Mouse (Mus musculus): ENCODE data around the gene Cox5b. TPM values are rescaled to one million over a fixed set of nuclear protein-coding genes. Genes with fewer than 3 reads are reported as not detected.

The Cox5b gene
- polyA plus RNA-seq, 1 experiment from 2014 or later = 811 TPM

DNA sequence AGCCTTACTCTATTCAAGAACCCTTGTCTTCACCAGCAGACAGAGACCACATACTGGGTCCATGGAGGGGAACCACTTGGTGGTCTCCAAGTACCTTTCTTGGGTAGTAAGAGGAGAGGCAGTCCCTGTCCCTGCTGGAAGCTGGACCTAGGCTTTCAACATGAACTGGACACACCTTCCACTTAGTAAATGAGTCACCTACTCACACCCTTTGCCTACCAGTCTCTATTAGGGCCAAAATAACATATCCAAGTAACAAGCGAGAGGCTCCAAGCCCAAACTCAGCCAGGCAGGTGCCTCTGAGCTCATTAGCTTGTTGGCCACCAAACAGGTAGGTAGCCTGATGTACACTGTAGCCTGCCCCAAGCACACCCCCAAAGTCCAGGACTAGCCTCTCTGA is 17.4 kb downstream of the Cox5b start:
- Histone ChIP-seq H3K4me3 (replicated peaks; ENCODE audit: low read length) (peak overlapping the region; percentile 97), H3K9ac (peak overlapping the region; percentile 94), H3K36me3 (replicated peaks; ENCODE audit: control insufficient read depth, insufficient read depth) (peaks cover 39% of the 10 kb centered on the region), H3K27ac (no peak overlapping the region), H3K9me3 (ENCODE audit: control insufficient read depth, low read length) (no peaks in the 10 kb centered on the region), H3K27me3 (ENCODE audit: control insufficient read depth, insufficient read depth, low read length) (no peaks in the 10 kb centered on the region), H3K4me2 (replicated peaks) (peak overlapping the region; percentile 89), H3K4me1 (replicated peaks; ENCODE audit: control insufficient read depth, insufficient read depth, low read length) (peaks cover 19% of the 10 kb centered on the region)
- WGBS = 80% methylated on average over 1 of the region's 1 CpGs
- ATAC-seq (ENCODE audit: low FRiP score) (no peak), DNase-seq (ENCODE audit: low spot score) (no peak)

GRCm38 (mm10) chr1:36709055-36709853 is 18.0 kb downstream of the Cox5b start:
- peak; percentile 74 for ATAC-seq (ENCODE audit: low FRiP score)
- WGBS = under 1% methylated on average over 33 of the region's 33 CpGs
- Histone ChIP-seq H3K36me3 (replicated peaks; ENCODE audit: control insufficient read depth, insufficient read depth) (peaks cover 32% of the 10 kb centered on the region), H3K4me3 (replicated peaks; ENCODE audit: low read length) (peak overlapping the region; percentile 97), H3K9ac (peak overlapping the region; percentile 94), H3K4me2 (replicated peaks) (peak overlapping the region; percentile 89), H3K9me3 (ENCODE audit: control insufficient read depth, low read length) (no peaks in the 10 kb centered on the region), H3K27me3 (ENCODE audit: control insufficient read depth, insufficient read depth, low read length) (no peaks in the 10 kb centered on the region), H3K27ac (peak overlapping the region; percentile 79), H3K4me1 (replicated peaks; ENCODE audit: control insufficient read depth, insufficient read depth, low read length) (peaks cover 19% of the 10 kb centered on the region)
- DNase-seq (ENCODE audit: low spot score) = peak; percentile 52

GRCm38 (mm10) chr1:36709854-36710280 is 18.6 kb downstream of the Cox5b start, which contains the start of gene 4933424G06Rik:
TSS of gene 4933424G06Rik (plus strand) at chr1:36710149.
- under 1% methylated on average over 29 of the region's 29 CpGs for WGBS
- Histone ChIP-seq H3K27me3 (ENCODE audit: control insufficient read depth, insufficient read depth, low read length) (no peaks in the 10 kb centered on the region), H3K4me3 (replicated peaks; ENCODE audit: low read length) (peak within 1 kb of the TSS; percentile 97), H3K27ac (peak within 1 kb of the TSS; percentile 79), H3K4me1 (replicated peaks; ENCODE audit: control insufficient read depth, insufficient read depth, low read length) (peaks cover 19% of the 10 kb centered on the region), H3K36me3 (replicated peaks; ENCODE audit: control insufficient read depth, insufficient read depth) (peaks cover 26% of the 10 kb centered on the region), H3K9me3 (ENCODE audit: control insufficient read depth, low read length) (no peaks in the 10 kb centered on the region), H3K4me2 (replicated peaks) (peak within 1 kb of the TSS; percentile 89), H3K9ac (peak within 1 kb of the TSS; percentile 94)
- peak; percentile 97 for DNase-seq (ENCODE audit: low spot score)
- peak; percentile 98 for ATAC-seq (ENCODE audit: low FRiP score)

GRCm38 (mm10) chr1:36711104-36711503 is 19.9 kb downstream of the Cox5b start:
- Histone ChIP-seq H3K36me3 (replicated peaks; ENCODE audit: control insufficient read depth, insufficient read depth) (peaks cover 14% of the 10 kb centered on the region; the same call in 1 of the 2 replicates), H3K4me1 (replicated peaks; ENCODE audit: control insufficient read depth, insufficient read depth, low read length) (peaks cover 19% of the 10 kb centered on the region), H3K9me3 (ENCODE audit: control insufficient read depth, low read length) (no peaks in the 10 kb centered on the region), H3K27ac (no peak overlapping the region), H3K27me3 (ENCODE audit: control insufficient read depth, insufficient read depth, low read length) (no peaks in the 10 kb centered on the region), H3K9ac (no peak overlapping the region), H3K4me2 (replicated peaks) (no peak overlapping the region), H3K4me3 (replicated peaks; ENCODE audit: low read length) (no peak overlapping the region)
- 96% methylated on average over 2 of the region's 2 CpGs for WGBS
- ATAC-seq (ENCODE audit: low FRiP score) = no peak
- DNase-seq (ENCODE audit: low spot score) = no peak

- DNase-seq (ENCODE audit: low spot score) (no peak), ATAC-seq (ENCODE audit: low FRiP score) (no peak)
- WGBS = 82% methylated on average over 5 of the region's 5 CpGs
- H3K4me3 ChIP-seq (replicated peaks; ENCODE audit: low read length) = no peak within 1 kb of the TSS
- H3K27ac ChIP-seq = no peak within 1 kb of the TSS
- no peak within 1 kb of the TSS for H3K9ac ChIP-seq
- no peaks in the 10 kb centered on the region for H3K27me3 ChIP-seq (ENCODE audit: control insufficient read depth, insufficient read depth, low read length)
- 0 out of 2 replicates have a peak, but pooled peaks cover 5% of the 10 kb centered on the region for H3K4me1 ChIP-seq (replicated peaks; ENCODE audit: control insufficient read depth, insufficient read depth, low read length)
- no peaks in the 10 kb centered on the region for H3K9me3 ChIP-seq (ENCODE audit: control insufficient read depth, low read length)
- no peak within 1 kb of the TSS for H3K4me2 ChIP-seq (replicated peaks)
- no peaks in the 10 kb centered on the region for H3K36me3 ChIP-seq (replicated peaks; ENCODE audit: control insufficient read depth, insufficient read depth)
Observed at GRCm38 (mm10) chr1:36714311-36714710, 23.1 kb downstream of the Cox5b start, which contains the start of gene Actr1b. TSS of gene Actr1b (minus strand) at chr1:36714422.

GRCm38 (mm10) chr1:36718786-36719185 is 27.5 kb downstream of the Cox5b start:
- Histone ChIP-seq H3K27ac (no peak overlapping the region), H3K9me3 (ENCODE audit: control insufficient read depth, low read length) (no peaks in the 10 kb centered on the region), H3K36me3 (replicated peaks; ENCODE audit: control insufficient read depth, insufficient read depth) (no peaks in the 10 kb centered on the region), H3K4me3 (replicated peaks; ENCODE audit: low read length) (no peak overlapping the region), H3K4me2 (replicated peaks) (no peak overlapping the region), H3K4me1 (replicated peaks; ENCODE audit: control insufficient read depth, insufficient read depth, low read length) (no peaks in the 10 kb centered on the region), H3K9ac (no peak overlapping the region), H3K27me3 (ENCODE audit: control insufficient read depth, insufficient read depth, low read length) (no peaks in the 10 kb centered on the region)
- WGBS = 86% methylated on average over 1 of the region's 1 CpGs
- ATAC-seq (ENCODE audit: low FRiP score) (no peak), DNase-seq (ENCODE audit: low spot score) (no peak)

- DNase-seq (ENCODE audit: low spot score) (no peak), ATAC-seq (ENCODE audit: low FRiP score) (no peak)
- Histone ChIP-seq H3K4me3 (replicated peaks; ENCODE audit: low read length) (no peak overlapping the region), H3K9ac (no peak overlapping the region), H3K36me3 (replicated peaks; ENCODE audit: control insufficient read depth, insufficient read depth) (no peaks in the 10 kb centered on the region), H3K27me3 (ENCODE audit: control insufficient read depth, insufficient read depth, low read length) (no peaks in the 10 kb centered on the region), H3K4me1 (replicated peaks; ENCODE audit: control insufficient read depth, insufficient read depth, low read length) (no peaks in the 10 kb centered on the region), H3K27ac (0 out of 2 replicates have a peak overlapping the region, but pooled peaks have one; percentile 20), H3K9me3 (ENCODE audit: control insufficient read depth, low read length) (no peaks in the 10 kb centered on the region), H3K4me2 (replicated peaks) (no peak overlapping the region)
- WGBS = 74% methylated on average over 16 of the region's 16 CpGs
Observed at GRCm38 (mm10) chr1:36723146-36724056, 32.2 kb downstream of the Cox5b start.

DNA sequence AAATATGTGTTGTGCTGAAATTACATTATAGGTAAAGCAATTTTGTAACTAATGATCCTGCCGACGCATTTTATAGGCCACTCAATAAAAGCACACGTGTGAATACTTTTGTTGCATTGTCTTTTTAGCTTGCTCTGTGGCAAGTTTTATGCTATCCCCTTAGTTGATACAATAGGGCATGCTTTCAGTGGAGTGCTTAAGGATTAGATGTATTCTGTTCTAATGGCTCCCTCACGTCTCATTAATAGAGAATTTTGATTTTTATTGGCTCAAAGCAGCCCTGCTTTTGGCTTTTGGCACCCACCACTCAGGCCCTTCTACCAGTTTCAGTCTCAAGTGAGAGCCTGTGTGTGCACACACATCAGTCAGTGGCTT is 32.8 kb downstream of the Cox5b start:
- no peak overlapping the region for H3K27ac ChIP-seq
- WGBS = 72% methylated on average over 4 of the region's 4 CpGs
- no peak overlapping the region for H3K4me3 ChIP-seq (replicated peaks; ENCODE audit: low read length)
- H3K4me2 ChIP-seq (replicated peaks) = no peak overlapping the region
- ATAC-seq (ENCODE audit: low FRiP score) (no peak), DNase-seq (ENCODE audit: low spot score) (no peak)
- no peaks in the 10 kb centered on the region for H3K36me3 ChIP-seq (replicated peaks; ENCODE audit: control insufficient read depth, insufficient read depth)
- H3K9me3 ChIP-seq (ENCODE audit: control insufficient read depth, low read length) = no peaks in the 10 kb centered on the region
- H3K4me1 ChIP-seq (replicated peaks; ENCODE audit: control insufficient read depth, insufficient read depth, low read length) = no peaks in the 10 kb centered on the region
- no peak overlapping the region for H3K9ac ChIP-seq
- H3K27me3 ChIP-seq (ENCODE audit: control insufficient read depth, insufficient read depth, low read length) = no peaks in the 10 kb centered on the region

DNA sequence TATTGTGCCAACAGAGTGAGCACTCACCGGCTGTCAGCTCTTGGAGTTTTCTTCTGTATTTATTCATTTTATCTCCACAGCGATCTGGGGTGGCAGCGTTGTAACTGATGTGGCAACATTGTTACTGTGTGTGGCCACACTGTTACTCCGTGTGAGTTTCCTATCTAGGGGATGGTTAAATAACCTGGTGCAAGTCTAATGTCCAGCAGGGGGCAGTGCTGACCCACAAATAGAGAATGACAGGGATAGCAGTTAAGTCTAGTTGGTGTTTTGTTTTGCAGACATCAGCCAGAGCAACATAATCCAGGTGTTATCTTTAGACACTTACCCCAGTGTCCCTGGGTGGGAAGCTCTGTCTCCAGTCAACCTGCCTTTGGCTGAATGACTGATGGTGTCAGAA is 46.1 kb downstream of the Cox5b start:
- Histone ChIP-seq H3K27me3 (ENCODE audit: control insufficient read depth, insufficient read depth, low read length) (no peaks in the 10 kb centered on the region), H3K9ac (no peak overlapping the region), H3K4me3 (replicated peaks; ENCODE audit: low read length) (no peak overlapping the region), H3K9me3 (ENCODE audit: control insufficient read depth, low read length) (no peaks in the 10 kb centered on the region), H3K36me3 (replicated peaks; ENCODE audit: control insufficient read depth, insufficient read depth) (no peaks in the 10 kb centered on the region), H3K4me2 (replicated peaks) (no peak overlapping the region), H3K27ac (no peak overlapping the region), H3K4me1 (replicated peaks; ENCODE audit: control insufficient read depth, insufficient read depth, low read length) (no peaks in the 10 kb centered on the region)
- ATAC-seq (ENCODE audit: low FRiP score) (no peak; the same call in 1 of the 2 replicates), DNase-seq (ENCODE audit: low spot score) (peak; percentile 94)
- WGBS = 15% methylated on average over 4 of the region's 4 CpGs
